Mouse (Mus musculus) colon, adult 2 months (tissue): Measurements from ENCODE around the gene 4930578C19Rik. TPM values are rescaled to one million over a fixed set of nuclear protein-coding genes. Genes with fewer than 3 reads are reported as not detected.

Experiments
- polyA plus RNA-seq: library from polyadenylated mRNA; depleted of rRNA; stranded (reverse); fragments of >200 nt; gene quantifications from 2 replicates; pipeline ENCODE4 v1.2.3, GENCODE M21; 2012; rRNA removed

4930578C19Rik gene
- 0.93 and 1.0 TPM in 2 replicates for polyA plus RNA-seq

DNA sequence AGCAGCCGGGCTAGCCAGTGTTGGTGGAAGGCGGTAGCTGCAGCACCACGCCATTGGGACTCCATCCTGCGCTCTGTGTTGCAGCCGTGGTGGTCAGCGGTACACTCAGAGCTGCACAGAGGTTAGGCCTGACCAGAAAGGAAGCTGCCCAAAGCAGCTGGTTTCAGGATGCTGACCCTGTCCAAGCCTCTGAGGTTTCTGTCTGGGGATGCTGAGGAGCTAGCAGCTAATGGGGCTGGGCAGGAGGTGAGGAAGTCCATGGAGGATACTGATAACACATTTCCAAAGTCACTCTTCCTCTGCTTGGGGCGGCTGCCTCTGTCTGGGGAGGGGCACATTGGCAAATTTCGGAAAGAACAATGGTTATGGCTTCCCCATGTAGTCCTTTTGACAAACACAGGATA is at the start of gene 4930578C19Rik:
4930578C19Rik (minus strand) TSS at position 200 of the 404 bp plus-strand sequence.

